Mouse (Mus musculus): ENCODE data around the gene Casp1.

GRCm38 (mm10) chr9:5296354-5297237 is 1.7 kb upstream of the Casp1 start:
- TF ChIP-seq CTCF (IDR thresholded peaks at IDR 0.05; ENCODE audit: borderline replicate concordance, insufficient read depth, low read length), result no peak
- no peak for TF ChIP-seq POLR2A (IDR thresholded peaks at IDR 0.05; ENCODE audit: low read depth, low read length)
